Mouse (Mus musculus) stomach, embryonic 15.5 days (tissue): ENCODE measurements around the gene Aldh1l1. TPM values are rescaled to one million over a fixed set of nuclear protein-coding genes. Genes with fewer than 3 reads are reported as not detected.

ENCODE experiments used
- ATAC-seq: fragments of 200-750 bp; cut with Nextera tagmentation; 2 replicates; pipeline ENCODE4 v1.8.0; 2017; ENCODE audit warnings: low read depth, moderate number of reproducible peaks, moderate TSS enrichment; ENCODE audit not compliant: insufficient read depth, low FRiP score
- H3K27ac ChIP-seq: fragments of 300-500 bp; sonication (generic); 2 replicates; pipeline ENCODE4 v1.5.1; 2015; ENCODE audit warnings: mild to moderate bottlenecking, inconsistent platforms
- H3K27me3 ChIP-seq: fragments of 300-500 bp; sonication (generic); replicated peaks from 2 replicates; pipeline ENCODE4 v1.6.1; 2015; ENCODE audit warnings: inconsistent platforms
- H3K36me3 ChIP-seq: fragments of 300-500 bp; sonication (generic); 2 replicates; pipeline ENCODE4 v1.6.1; 2015; ENCODE audit warnings: inconsistent platforms
- H3K4me1 ChIP-seq: fragments of 300-500 bp; sonication (generic); 2 replicates; pipeline ENCODE4 v1.6.1; 2015; ENCODE audit warnings: inconsistent platforms
- H3K4me2 ChIP-seq: fragments of 300-500 bp; sonication (generic); 2 replicates; pipeline ENCODE4 v1.6.1; 2015; ENCODE audit warnings: mild to moderate bottlenecking, inconsistent platforms
- H3K4me3 ChIP-seq: fragments of 300-500 bp; sonication (generic); replicated peaks from 2 replicates; pipeline ENCODE4 v1.5.1; 2015; ENCODE audit warnings: inconsistent platforms
- H3K9ac ChIP-seq: fragments of 300-500 bp; sonication (generic); 2 replicates; pipeline ENCODE4 v1.6.1; 2015; ENCODE audit warnings: inconsistent platforms
- H3K9me3 ChIP-seq: fragments of 300-500 bp; sonication (generic); 2 replicates; pipeline ENCODE4 v1.6.1; 2016; ENCODE audit warnings: inconsistent platforms
- WGBS: fragments of 180-500 bp; shearing (Covaris S2); methylation state at CpG from one replicate; pipeline ENCODE4 v1.1.7; 2015; 5-methylcytosine and 5-hydroxymethylcytosine counted together
- polyA plus RNA-seq: library from polyadenylated mRNA; unstranded; fragments of >200 nt; fragmentation: Nextera tagmentation; extraction: Ambion mirVana; gene quantifications from 2 replicates; pipeline ENCODE4 v1.2.1, GENCODE M21; 2015

Aldh1l1 gene
- polyA plus RNA-seq, 1 experiment from 2014 or later, result 10.1 TPM

- Histone ChIP-seq H3K36me3 (no peaks in the 10 kb centered on the region), H3K9me3 (no peaks in the 10 kb centered on the region), H3K27ac (no peak overlapping the region), H3K4me2 (no peak overlapping the region), H3K9ac (no peak overlapping the region), H3K4me3 (no peak overlapping the region), H3K27me3 (no peaks in the 10 kb centered on the region), H3K4me1 (peaks cover 5% of the 10 kb centered on the region; the same call in 1 of the 2 replicates)
- 48% methylated on average over 7 of the region's 7 CpGs for WGBS
- no peak for ATAC-seq
Measured at GRCm38 (mm10) chr6:90601736-90602135, 115.5 kb downstream of the Aldh1l1 start.

- Histone ChIP-seq H3K36me3 (no peaks in the 10 kb centered on the region), H3K4me2 (no peak overlapping the region), H3K27ac (no peak overlapping the region), H3K9ac (no peak overlapping the region), H3K4me3 (no peak overlapping the region), H3K4me1 (peaks cover 7% of the 10 kb centered on the region; the same call in 1 of the 2 replicates), H3K9me3 (no peaks in the 10 kb centered on the region), H3K27me3 (no peaks in the 10 kb centered on the region)
- WGBS, result 88% methylated on average over 3 of the region's 3 CpGs
- no peak for ATAC-seq
Measured at GRCm38 (mm10) chr6:90602304-90602703, 116.1 kb downstream of the Aldh1l1 start.

GRCm38 (mm10) chr6:90603126-90603525, 116.9 kb downstream of the Aldh1l1 start:
- H3K4me2 ChIP-seq, result no peak overlapping the region
- H3K27me3 ChIP-seq, result no peaks in the 10 kb centered on the region
- ATAC-seq, result no peak
- peaks cover 7% of the 10 kb centered on the region; the same call in 1 of the 2 replicates for H3K4me1 ChIP-seq
- no peaks in the 10 kb centered on the region for H3K36me3 ChIP-seq
- no peaks in the 10 kb centered on the region for H3K9me3 ChIP-seq
- WGBS, result 62% methylated on average over 7 of the region's 7 CpGs
- no peak overlapping the region for H3K9ac ChIP-seq
- H3K27ac ChIP-seq, result no peak overlapping the region
- H3K4me3 ChIP-seq, result no peak overlapping the region

- H3K9me3 ChIP-seq, result no peaks in the 10 kb centered on the region
Measured at GRCm38 (mm10) chr6:90604130-90604529, 117.9 kb downstream of the Aldh1l1 start.

GRCm38 (mm10) chr6:90604533-90605297, 118.5 kb downstream of the Aldh1l1 start, which contains the start of gene Slc41a3:
TSS of gene Slc41a3 (plus strand) at chr6:90604725.
- peak within 1 kb of the TSS; percentile 65 for H3K27ac ChIP-seq
- no peaks in the 10 kb centered on the region for H3K9me3 ChIP-seq
- peak; percentile 93 for ATAC-seq
- peak within 1 kb of the TSS; percentile 49; the same call in 1 of the 2 replicates for H3K9ac ChIP-seq
- WGBS, result 2% methylated on average over 48 of the region's 49 CpGs
- peak within 1 kb of the TSS; percentile 70 for H3K4me3 ChIP-seq
- H3K27me3 ChIP-seq, result no peaks in the 10 kb centered on the region
- no peaks in the 10 kb centered on the region for H3K36me3 ChIP-seq
- H3K4me2 ChIP-seq, result peak within 1 kb of the TSS; percentile 94
- H3K4me1 ChIP-seq, result peaks cover 7% of the 10 kb centered on the region; the same call in 1 of the 2 replicates

More at GRCm38 (mm10) chr6:90604130-90604529, 117.9 kb downstream of the Aldh1l1 start:
- no peak overlapping the region for H3K9ac ChIP-seq
- H3K36me3 ChIP-seq, result no peaks in the 10 kb centered on the region
- H3K27me3 ChIP-seq, result no peaks in the 10 kb centered on the region
- H3K4me1 ChIP-seq, result peaks cover 7% of the 10 kb centered on the region; the same call in 1 of the 2 replicates
- peak overlapping the region; percentile 94 for H3K4me2 ChIP-seq
- peak overlapping the region; percentile 70; the same call in 1 of the 2 replicates for H3K4me3 ChIP-seq
- ATAC-seq, result 0 out of 2 replicates have a peak, but pooled peaks have one; percentile 5
- no peak overlapping the region for H3K27ac ChIP-seq
- 54% methylated on average over 3 of the region's 3 CpGs for WGBS

GRCm38 (mm10) chr6:90605298-90605665, 119.1 kb downstream of the Aldh1l1 start:
- Histone ChIP-seq H3K9ac (peak overlapping the region; percentile 49; the same call in 1 of the 2 replicates), H3K9me3 (no peaks in the 10 kb centered on the region), H3K4me1 (peaks cover 7% of the 10 kb centered on the region; the same call in 1 of the 2 replicates), H3K27ac (0 out of 2 replicates have a peak overlapping the region, but pooled peaks have one; percentile 65), H3K4me2 (peak overlapping the region; percentile 94), H3K36me3 (no peaks in the 10 kb centered on the region), H3K27me3 (no peaks in the 10 kb centered on the region), H3K4me3 (peak overlapping the region; percentile 70)
- no peak for ATAC-seq
- WGBS, result 11% methylated on average over 5 of the region's 5 CpGs

GRCm38 (mm10) chr6:90606538-90606937, 120.3 kb downstream of the Aldh1l1 start:
- peaks cover 7% of the 10 kb centered on the region; the same call in 1 of the 2 replicates for H3K4me1 ChIP-seq
- no peaks in the 10 kb centered on the region for H3K36me3 ChIP-seq
- no peaks in the 10 kb centered on the region for H3K27me3 ChIP-seq
- no peak overlapping the region for H3K4me2 ChIP-seq
- H3K4me3 ChIP-seq, result no peak overlapping the region
- no peaks in the 10 kb centered on the region for H3K9me3 ChIP-seq
- H3K27ac ChIP-seq, result no peak overlapping the region
- 37% methylated on average over 7 of the region's 7 CpGs for WGBS
- H3K9ac ChIP-seq, result no peak overlapping the region
- no peak for ATAC-seq

- peaks cover 7% of the 10 kb centered on the region; the same call in 1 of the 2 replicates for H3K4me1 ChIP-seq
- WGBS, result 13% methylated on average over 5 of the region's 5 CpGs
Measured at GRCm38 (mm10) chr6:90607196-90607595, 121.0 kb downstream of the Aldh1l1 start.

GRCm38 (mm10) chr6:90608186-90608585, 122.0 kb downstream of the Aldh1l1 start:
- Histone ChIP-seq H3K4me1 (peaks cover 7% of the 10 kb centered on the region; the same call in 1 of the 2 replicates), H3K4me2 (no peak overlapping the region), H3K27me3 (no peaks in the 10 kb centered on the region), H3K9me3 (no peaks in the 10 kb centered on the region), H3K9ac (no peak overlapping the region), H3K36me3 (no peaks in the 10 kb centered on the region), H3K4me3 (no peak overlapping the region), H3K27ac (no peak overlapping the region)
- ATAC-seq, result peak; percentile 33; the same call in 1 of the 2 replicates
- WGBS, result 60% methylated on average over 6 of the region's 6 CpGs

More at GRCm38 (mm10) chr6:90607196-90607595, 121.0 kb downstream of the Aldh1l1 start:
- H3K27ac ChIP-seq, result no peak overlapping the region
- no peak overlapping the region for H3K9ac ChIP-seq
- H3K4me3 ChIP-seq, result no peak overlapping the region
- no peaks in the 10 kb centered on the region for H3K36me3 ChIP-seq
- no peak for ATAC-seq
- H3K4me2 ChIP-seq, result no peak overlapping the region
- no peaks in the 10 kb centered on the region for H3K27me3 ChIP-seq
- no peaks in the 10 kb centered on the region for H3K9me3 ChIP-seq

- H3K4me3 ChIP-seq, result no peak overlapping the region
- H3K9me3 ChIP-seq, result no peaks in the 10 kb centered on the region
- H3K27me3 ChIP-seq, result no peaks in the 10 kb centered on the region
- H3K4me2 ChIP-seq, result no peak overlapping the region
- no peaks in the 10 kb centered on the region for H3K36me3 ChIP-seq
- peaks cover 7% of the 10 kb centered on the region; the same call in 1 of the 2 replicates for H3K4me1 ChIP-seq
- no peak for ATAC-seq
- 87% methylated on average over 5 of the region's 5 CpGs for WGBS
- H3K9ac ChIP-seq, result no peak overlapping the region
- H3K27ac ChIP-seq, result no peak overlapping the region
Measured at GRCm38 (mm10) chr6:90610248-90610647, 124.0 kb downstream of the Aldh1l1 start.

- Histone ChIP-seq H3K9me3 (no peaks in the 10 kb centered on the region), H3K4me2 (no peak overlapping the region), H3K4me3 (no peak overlapping the region), H3K9ac (no peak overlapping the region), H3K4me1 (no peaks in the 10 kb centered on the region), H3K27ac (no peak overlapping the region), H3K27me3 (no peaks in the 10 kb centered on the region), H3K36me3 (no peaks in the 10 kb centered on the region)
- ATAC-seq, result no peak
- 81% methylated on average over 8 of the region's 8 CpGs for WGBS
Measured at GRCm38 (mm10) chr6:90613277-90613676, 127.0 kb downstream of the Aldh1l1 start.

- no peak overlapping the region for H3K27ac ChIP-seq
- H3K4me2 ChIP-seq, result no peak overlapping the region
- H3K4me3 ChIP-seq, result no peak overlapping the region
- no peak for ATAC-seq
- 88% methylated on average over 7 of the region's 7 CpGs for WGBS
- H3K9me3 ChIP-seq, result no peaks in the 10 kb centered on the region
- no peaks in the 10 kb centered on the region; the same call in 1 of the 2 replicates for H3K4me1 ChIP-seq
- H3K9ac ChIP-seq, result no peak overlapping the region
- H3K36me3 ChIP-seq, result no peaks in the 10 kb centered on the region
- H3K27me3 ChIP-seq, result no peaks in the 10 kb centered on the region
Measured at GRCm38 (mm10) chr6:90615362-90615761, 129.1 kb downstream of the Aldh1l1 start.
